Mouse (Mus musculus) embryonic fibroblast, embryonic 13.5 days (primary cell): ENCODE data around the gene Ankrd11. TPM values are rescaled to one million over a fixed set of nuclear protein-coding genes. Genes with fewer than 3 reads are reported as not detected.
A peak's percentile ranks its signal among the peaks of the same experiment; 100 is the strongest.

Experiments used
- H3K27ac ChIP-seq: 2 replicates; pipeline ENCODE4 v1.5.1; 2012; ENCODE audit warnings: low read length, control low read depth, inconsistent platforms; ENCODE audit not compliant: insufficient read depth
- H3K4me1 ChIP-seq: 2 replicates; pipeline ENCODE4 v1.6.1; 2011; ENCODE audit warnings: low read length; ENCODE audit not compliant: control insufficient read depth, insufficient read depth
- H3K4me3 ChIP-seq: 2 replicates; pipeline ENCODE4 v1.5.1; 2011; ENCODE audit warnings: mild to moderate bottlenecking, control low read depth, low read length; ENCODE audit not compliant: insufficient read depth
- CTCF ChIP-seq: IDR thresholded peaks from 2 replicates; pipeline ENCODE4 v1.5.1; 2011; ENCODE audit warnings: mild to moderate bottlenecking, control low read depth, low read length, moderate library complexity, borderline replicate concordance; ENCODE audit not compliant: insufficient read depth
- POLR2A ChIP-seq: IDR thresholded peaks from 2 replicates; pipeline ENCODE4 v1.6.1; 2011; ENCODE audit warnings: low read depth, mild to moderate bottlenecking, control low read depth, low read length, moderate library complexity
- polyA plus RNA-seq: library from polyadenylated mRNA; stranded (reverse); fragments of >200 nt; gene quantifications from 2 replicates; pipeline ENCODE4 v1.2.4, GENCODE M21; 2011; ENCODE audit warnings: low read depth; ENCODE audit not compliant: missing spikeins, insufficient read length

The Ankrd11 gene
- polyA plus RNA-seq, 1 experiment = 83.5 TPM

DNA sequence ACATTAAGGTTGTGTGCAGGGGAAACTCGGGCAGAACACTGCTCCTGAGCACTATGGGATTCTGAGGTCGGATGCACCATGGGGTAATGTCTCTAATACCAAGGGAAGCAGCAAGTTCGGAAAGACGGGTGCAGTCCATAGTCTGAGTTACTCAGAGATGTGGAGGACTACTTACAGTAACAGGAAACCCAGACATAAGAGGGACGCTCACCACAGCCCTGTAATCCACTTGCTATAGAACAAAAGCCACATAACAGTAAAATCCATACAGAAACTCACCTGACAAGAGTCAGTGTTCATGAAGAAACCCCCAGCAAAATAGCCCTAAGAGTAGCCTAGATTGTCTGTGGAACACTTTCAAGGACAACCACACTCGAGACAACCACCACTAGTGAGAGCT, 118.0 kb downstream of the Ankrd11 start:
- TF ChIP-seq POLR2A (no peak), CTCF (no peak)
- Histone ChIP-seq H3K4me3 (no peak overlapping the region), H3K4me1 (peaks cover 19% of the 10 kb centered on the region), H3K27ac (0 out of 2 replicates have a peak overlapping the region, but pooled peaks have one; percentile 41)

DNA sequence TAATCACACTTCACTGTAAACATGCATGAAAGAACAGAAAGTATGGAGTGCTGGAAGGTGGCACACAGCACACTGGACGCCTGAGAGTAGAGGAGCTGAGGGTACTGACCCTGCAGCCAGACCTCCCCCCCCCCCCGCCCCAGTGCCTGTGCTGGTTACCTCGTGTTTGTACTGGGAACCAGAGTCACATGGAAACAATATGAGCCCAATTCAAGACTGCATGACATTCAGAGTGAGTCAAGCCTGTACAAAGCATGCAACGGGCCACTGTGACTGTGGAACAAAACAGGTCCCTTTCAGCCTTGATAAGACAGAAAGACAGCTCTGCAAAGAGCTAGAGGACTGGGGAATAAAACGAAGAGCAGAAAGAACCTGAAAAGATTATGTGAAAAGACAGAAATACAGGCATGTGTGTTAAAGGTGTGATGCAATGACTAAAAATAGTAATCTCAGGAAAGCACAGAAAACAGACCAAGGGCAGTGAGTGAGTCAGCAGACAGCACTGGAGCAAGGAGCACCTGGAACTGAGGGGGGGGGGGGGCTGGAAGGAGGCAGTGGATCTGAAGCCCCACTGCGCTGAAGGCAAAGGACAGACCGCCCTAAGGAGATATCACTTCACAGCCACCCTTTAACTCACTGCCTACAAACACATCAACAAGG, 118.5 kb downstream of the Ankrd11 start:
- peak overlapping the region; percentile 41; the same call in 1 of the 2 replicates for H3K27ac ChIP-seq
- peaks cover 19% of the 10 kb centered on the region for H3K4me1 ChIP-seq
- no peak overlapping the region for H3K4me3 ChIP-seq
- TF ChIP-seq CTCF (no peak), POLR2A (no peak)

GRCm38 (mm10) chr8:122922945-122923344, 119.1 kb downstream of the Ankrd11 start:
- no peak overlapping the region for H3K27ac ChIP-seq
- peaks cover 19% of the 10 kb centered on the region for H3K4me1 ChIP-seq

DNA sequence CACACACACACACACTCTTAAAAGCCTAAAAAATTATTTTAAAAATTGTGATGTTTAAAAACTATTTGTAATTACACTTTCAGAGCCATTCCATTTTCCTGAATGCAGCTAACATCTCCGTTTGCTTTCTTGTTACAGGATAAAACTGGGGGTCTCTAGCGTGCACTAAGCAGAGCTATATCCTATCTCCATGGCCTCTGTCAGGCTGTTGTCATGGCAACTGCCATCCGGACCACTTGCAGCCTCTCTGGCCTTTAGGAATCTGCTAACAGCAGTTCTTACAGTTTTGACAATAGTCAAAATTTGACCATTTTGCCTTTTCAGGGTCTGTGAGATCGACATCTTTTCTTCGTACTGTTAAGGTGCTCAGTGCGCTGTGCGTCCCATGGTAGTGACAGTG, 121.2 kb downstream of the Ankrd11 start:
- no peak for TF ChIP-seq CTCF
- no peak for TF ChIP-seq POLR2A
- H3K4me1 ChIP-seq = peaks cover 19% of the 10 kb centered on the region
- no peak overlapping the region for H3K4me3 ChIP-seq
- no peak overlapping the region for H3K27ac ChIP-seq

More at GRCm38 (mm10) chr8:122922945-122923344, 119.1 kb downstream of the Ankrd11 start:
- no peak overlapping the region for H3K4me3 ChIP-seq
- no peak for TF ChIP-seq POLR2A
- no peak for TF ChIP-seq CTCF

GRCm38 (mm10) chr8:122918438-122919107, 123.5 kb downstream of the Ankrd11 start:
- Histone ChIP-seq H3K4me3 (no peak overlapping the region), H3K27ac (peak overlapping the region; percentile 17), H3K4me1 (peaks cover 13% of the 10 kb centered on the region)
- TF ChIP-seq CTCF (no peak), POLR2A (no peak)

DNA sequence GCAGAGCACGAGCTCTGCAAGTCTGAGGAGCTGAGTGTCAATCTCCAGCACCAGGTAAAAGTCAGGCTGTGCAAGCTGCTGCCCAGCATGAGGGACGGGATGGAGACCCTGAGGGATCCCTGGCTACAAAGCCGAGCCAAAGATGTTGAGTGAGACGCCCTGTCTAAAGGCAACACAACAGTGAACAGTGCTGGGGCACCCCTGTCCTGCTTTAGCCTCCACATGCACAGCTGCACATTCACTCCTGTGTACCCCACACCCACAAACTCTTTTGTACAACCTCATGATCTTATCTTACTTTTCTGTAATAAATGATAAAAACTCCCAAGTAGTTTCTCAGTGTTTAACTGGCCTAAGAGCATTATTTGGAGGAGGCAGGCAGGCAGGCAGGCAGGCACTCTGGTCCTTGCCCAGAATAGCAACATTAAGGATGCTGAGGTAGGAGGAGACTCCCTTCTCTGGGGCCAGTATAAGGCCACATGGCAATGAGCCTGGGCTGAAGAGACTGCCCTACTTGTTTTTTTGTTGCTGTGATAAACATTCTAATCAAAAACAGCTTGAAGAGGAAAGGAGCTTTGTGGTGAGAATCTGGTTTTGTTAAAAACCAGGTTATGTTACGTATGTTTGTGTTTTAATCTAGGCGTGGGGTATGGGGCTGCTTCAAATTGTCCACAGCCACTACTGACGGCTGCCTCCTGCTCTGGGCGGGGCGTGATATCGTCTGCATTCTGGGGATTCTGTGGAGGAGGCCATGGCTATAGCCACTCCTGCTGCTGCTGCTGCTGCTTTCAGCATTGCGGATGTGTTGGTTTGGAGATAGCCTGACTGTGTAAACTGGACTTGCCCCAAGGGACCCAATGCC, 124.3 kb downstream of the Ankrd11 start:
- Histone ChIP-seq H3K4me1 (peaks cover 7% of the 10 kb centered on the region; the same call in 1 of the 2 replicates), H3K4me3 (no peak overlapping the region), H3K27ac (peak overlapping the region; percentile 21; the same call in 1 of the 2 replicates)
- TF ChIP-seq POLR2A = no peak
- TF ChIP-seq CTCF = no peak

GRCm38 (mm10) chr8:122916766-122917165, 125.3 kb downstream of the Ankrd11 start:
- H3K27ac ChIP-seq = no peak overlapping the region
- TF ChIP-seq POLR2A (no peak), CTCF (no peak)

DNA sequence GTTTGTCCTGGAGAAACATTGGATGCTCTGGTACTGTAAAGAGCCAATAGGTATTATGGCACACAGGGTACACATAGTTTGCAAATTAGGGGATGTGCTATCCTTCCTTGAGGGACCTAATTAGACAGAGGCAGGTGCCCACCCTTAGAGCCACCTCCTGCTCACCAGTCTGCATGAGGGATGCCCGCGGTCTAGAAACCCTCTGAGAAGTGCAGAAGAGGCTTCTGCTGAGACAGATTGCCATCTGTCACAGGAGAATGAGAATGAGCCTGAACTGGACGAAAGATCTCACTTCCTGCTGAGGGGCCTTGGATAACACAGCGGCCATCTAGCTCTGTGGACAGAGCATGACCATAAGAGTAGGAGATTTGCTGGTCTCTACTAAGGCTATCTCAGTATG, 129.2 kb downstream of the Ankrd11 start:
- peaks cover 6% of the 10 kb centered on the region; the same call in 1 of the 2 replicates for H3K4me1 ChIP-seq
- H3K27ac ChIP-seq = no peak overlapping the region
- no peak overlapping the region for H3K4me3 ChIP-seq
- TF ChIP-seq CTCF = no peak
- no peak for TF ChIP-seq POLR2A

More at GRCm38 (mm10) chr8:122916766-122917165, 125.3 kb downstream of the Ankrd11 start:
- H3K4me3 ChIP-seq = no peak overlapping the region
- peaks cover 4% of the 10 kb centered on the region; the same call in 1 of the 2 replicates for H3K4me1 ChIP-seq

- peaks cover 7% of the 10 kb centered on the region; the same call in 1 of the 2 replicates for H3K4me1 ChIP-seq
- H3K4me3 ChIP-seq = no peak overlapping the region
- H3K27ac ChIP-seq = no peak overlapping the region
- TF ChIP-seq CTCF = no peak
- no peak for TF ChIP-seq POLR2A
Observed at GRCm38 (mm10) chr8:122912150-122912549, 129.9 kb downstream of the Ankrd11 start.
